Mouse (Mus musculus): ENCODE results near the gene Ccdc73.
A peak's percentile ranks its signal among the peaks of the same experiment; 100 is the strongest.
"Not testable (repeated sequence)": the region's sequence is repeated elsewhere in the genome, so short reads cannot be mapped to it uniquely, and the experiment has no call there.

The Ccdc73 gene

GRCm38 (mm10) chr2:104867282-104867855, at the start of gene Ccdc73:
Gene Ccdc73, plus strand, starts transcription at chr2:104867805.
- no peak for DNase-seq (ENCODE audit: low read depth)

DNA sequence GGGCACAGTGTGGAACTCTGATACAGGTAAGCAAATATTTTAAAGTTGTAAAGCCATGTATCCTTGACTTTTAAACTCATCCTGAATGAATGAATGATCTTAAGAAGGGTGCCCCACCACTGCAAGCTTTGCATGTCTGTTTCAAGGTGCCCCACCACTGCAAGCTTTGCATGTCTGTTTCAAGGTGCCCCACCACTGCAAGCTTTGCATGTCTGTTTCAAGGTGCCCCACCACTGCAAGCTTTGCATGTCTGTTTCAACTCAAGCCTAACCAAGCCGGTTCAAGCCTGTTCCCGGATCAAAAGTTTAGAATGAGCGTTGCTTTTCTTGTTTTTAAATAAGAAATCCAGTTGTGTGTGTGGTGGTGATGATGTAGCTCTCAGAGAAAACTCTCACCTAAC, 48.8 kb upstream of the Ccdc73 start:
- DNase-seq (ENCODE audit: low read depth): not testable (repeated sequence)

GRCm38 (mm10) chr2:104826191-104826590, 41.4 kb upstream of the Ccdc73 start:
- DNase-seq (ENCODE audit: low read depth): no peak

DNA sequence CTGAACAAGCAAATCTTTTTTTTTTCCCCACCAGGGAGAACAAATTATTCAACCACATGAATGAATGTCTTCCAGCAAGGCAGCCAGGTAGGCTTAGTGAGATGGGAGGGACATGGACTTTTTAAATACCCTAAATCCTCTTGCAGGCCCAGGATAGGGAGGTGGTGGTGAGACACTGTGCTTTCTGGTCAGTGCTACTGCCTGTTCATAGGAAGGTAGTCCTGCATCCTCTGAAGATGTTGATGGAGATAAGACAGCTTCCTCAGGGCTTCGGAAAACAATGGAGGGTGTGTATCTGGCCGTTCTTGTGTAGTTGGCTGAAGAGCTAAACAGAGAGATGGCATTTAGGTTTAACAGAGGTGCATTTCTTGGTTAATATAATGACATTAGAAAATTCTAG, 35.1 kb upstream of the Ccdc73 start:
- no peak for DNase-seq (ENCODE audit: low read depth)

GRCm38 (mm10) chr2:104840974-104841373, 26.6 kb upstream of the Ccdc73 start:
- no peak for DNase-seq (ENCODE audit: low read depth)

GRCm38 (mm10) chr2:104841736-104842135, 25.9 kb upstream of the Ccdc73 start:
- no peak for DNase-seq (ENCODE audit: low read depth)

DNA sequence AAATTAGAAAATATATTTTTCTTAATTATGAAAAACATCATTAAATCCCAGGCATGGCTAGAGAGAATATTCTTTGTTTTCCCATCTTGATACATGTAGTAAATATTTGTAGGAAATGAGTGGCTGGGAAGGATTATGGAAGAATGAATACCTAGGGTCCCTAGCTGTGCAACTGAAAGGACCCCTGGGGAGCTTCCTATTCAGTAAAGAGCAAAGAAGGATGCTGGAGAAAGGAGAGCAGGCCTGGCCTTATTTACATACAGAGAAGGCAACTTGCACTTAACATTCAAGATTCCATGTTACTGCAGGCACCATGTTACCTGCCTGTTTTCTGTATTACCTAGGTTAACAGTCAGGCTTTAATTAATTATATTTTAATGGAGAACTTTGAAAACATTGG, 25.0 kb upstream of the Ccdc73 start:
- DNase-seq (ENCODE audit: low read depth): no peak

GRCm38 (mm10) chr2:104846638-104847414, 20.8 kb upstream of the Ccdc73 start:
- DNase-seq (ENCODE audit: low read depth): no peak

DNA sequence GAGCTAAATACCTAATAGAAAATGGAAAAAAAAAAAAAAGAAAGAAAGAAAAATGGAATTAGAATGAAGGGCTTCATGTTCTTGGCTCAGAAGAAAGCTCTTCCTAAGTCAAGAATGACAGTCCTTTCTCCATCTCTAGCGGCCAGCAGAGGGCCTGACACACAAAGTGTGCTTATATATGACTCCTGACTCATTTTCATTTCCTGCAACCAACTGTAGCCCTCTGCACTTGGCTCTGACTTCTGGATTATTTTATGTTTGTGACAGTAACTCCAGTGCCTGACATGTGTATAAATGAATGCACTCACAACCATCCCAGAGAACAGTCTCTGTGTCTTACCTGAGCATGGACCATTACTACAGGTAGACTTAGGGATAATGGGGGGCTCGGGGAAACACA, 20.0 kb upstream of the Ccdc73 start:
- peak; percentile 57 for DNase-seq (ENCODE audit: low read depth)

DNA sequence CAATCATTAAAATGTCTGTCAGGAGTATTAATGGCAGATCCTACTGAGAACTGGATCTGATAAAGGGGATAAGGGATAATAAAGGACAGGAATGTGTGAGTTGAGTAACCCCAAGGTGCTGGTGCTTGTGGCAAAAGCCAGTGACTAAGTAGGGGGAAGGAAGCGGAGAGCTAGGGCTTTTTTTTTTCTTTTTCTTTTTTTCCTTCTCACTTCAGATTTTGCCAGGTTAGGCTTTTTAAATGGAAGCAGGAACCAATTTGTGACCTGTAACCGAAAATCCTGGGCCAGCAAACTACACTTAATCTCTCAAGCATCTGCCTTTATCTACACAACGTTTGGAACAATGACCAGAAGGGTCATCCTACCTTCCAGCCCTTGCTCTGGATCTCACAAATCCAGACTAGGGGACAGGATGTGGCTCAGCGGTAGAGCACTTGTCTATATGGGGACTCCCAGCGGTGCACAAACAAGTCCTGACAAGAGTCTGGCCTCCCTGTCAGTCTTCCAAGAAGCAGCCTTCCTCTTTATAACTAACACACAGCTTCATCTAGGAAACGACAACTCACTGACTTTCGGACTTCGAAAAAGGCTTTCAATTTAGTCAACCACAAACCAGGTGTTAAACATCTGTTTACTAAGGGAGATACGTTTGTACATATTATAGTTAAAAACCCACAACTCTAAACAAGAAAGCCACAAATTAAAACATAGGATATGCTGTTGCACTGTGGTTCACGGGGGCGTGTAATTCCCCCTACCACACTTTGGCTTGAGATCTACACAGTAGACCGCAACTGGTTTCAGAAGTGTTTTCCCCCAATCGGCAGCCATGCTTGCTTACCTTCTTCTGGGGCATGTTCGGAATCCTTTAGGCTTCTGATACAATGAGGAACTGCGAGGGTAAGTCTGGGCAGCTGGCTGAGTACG, 19.1 kb upstream of the Ccdc73 start:
- no peak for DNase-seq (ENCODE audit: low read depth)

GRCm38 (mm10) chr2:104849276-104849990, 18.2 kb upstream of the Ccdc73 start, which contains the start of gene Prrg4:
Gene Prrg4, minus strand, starts transcription at chr2:104849876.
- DNase-seq (ENCODE audit: low read depth): no peak

DNA sequence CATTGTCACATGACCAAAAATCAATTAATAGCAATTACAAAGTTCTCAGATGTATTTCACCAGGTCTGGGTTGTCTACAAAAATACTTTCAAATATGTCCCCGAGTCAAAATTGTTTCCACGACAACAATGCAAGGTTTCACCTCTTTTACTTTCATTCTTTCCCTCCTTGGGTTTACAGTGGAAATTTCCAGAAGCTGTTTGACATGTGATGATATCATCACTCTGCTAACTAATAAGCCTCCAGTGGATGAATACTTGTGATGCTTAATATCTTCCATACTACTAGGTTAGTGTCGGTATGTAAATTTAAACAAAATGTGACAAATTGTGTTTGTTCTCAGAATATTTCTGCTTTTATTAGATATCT, 17.6 kb upstream of the Ccdc73 start:
- no peak for DNase-seq (ENCODE audit: low read depth)

DNA sequence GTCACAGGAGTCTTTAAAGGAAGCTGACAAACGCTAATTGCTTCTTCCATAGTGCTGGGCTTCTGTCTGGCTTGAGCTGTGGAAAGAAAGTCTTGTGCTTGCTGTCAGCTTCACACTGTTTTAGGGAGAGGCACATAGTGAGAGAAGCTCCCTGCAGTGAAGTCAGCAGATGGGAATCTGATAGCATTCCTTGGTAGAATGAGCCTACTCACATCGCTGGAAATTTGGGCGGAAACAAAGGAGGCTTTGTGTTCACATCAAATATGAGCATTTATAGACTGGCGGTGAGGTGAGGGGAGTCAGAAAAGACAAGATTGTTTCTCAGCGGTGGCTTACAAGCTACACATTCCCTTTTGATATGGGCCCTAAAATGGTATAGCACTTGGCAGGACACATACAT, 15.9 kb upstream of the Ccdc73 start:
- peak; percentile 69 for DNase-seq (ENCODE audit: low read depth)

DNA sequence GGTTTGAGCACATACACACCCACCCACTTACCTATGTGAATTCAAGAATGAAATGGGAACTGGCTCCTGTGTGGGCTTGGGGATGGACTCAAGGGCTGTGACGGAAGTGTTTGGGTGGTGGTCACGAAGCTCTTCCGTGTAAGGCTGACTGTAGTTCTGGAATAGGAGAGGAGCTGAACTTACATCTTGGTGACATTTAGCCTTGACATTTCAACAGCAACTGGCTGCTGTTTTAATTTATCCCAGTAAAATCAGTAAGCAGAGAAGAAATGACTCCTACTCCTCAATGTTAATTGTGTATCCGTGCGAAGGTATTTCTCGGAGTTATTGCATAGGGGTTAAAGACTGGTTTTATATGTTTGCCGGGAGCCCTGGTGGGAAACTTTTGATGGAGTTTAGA, 15.1 kb upstream of the Ccdc73 start:
- DNase-seq (ENCODE audit: low read depth): no peak

DNA sequence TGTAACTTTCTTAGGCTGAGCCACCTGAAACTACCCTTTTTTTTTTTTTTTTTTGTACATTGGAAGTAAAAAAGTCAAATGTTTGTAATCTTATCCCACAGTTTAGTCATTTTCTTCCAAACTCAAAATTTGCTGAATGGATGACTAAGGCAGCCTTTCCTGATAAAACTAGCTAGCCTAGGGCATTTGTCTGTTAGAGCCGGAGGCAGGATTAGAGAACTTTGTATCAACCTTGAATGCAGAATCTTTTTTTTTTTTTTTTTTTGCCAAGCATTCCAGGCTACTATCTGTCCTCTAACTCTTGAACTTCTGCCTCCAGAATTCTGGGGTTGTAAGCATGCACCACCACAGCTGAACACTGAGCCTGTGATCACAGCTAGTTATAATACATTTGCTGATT, 12.8 kb upstream of the Ccdc73 start:
- peak; percentile 34 for DNase-seq (ENCODE audit: low read depth)

DNA sequence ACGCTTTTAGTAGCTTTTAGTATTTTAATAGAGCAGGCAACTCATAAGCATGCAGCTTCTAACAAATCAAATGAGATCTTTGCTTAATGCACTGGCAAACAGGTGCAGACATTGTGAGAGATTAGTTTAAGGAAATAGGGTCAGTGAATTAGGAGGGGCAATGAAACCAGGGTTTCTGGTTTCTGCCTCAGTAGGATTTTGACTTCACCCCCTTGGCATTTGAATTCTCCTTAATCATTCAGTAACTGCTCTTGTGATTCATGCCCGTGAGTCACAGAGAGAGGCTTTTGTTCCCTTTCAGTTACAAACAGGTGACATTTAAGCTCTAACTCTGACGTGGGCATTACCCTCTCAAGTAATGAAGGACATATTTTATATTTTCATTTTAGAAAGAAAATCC, 11.9 kb upstream of the Ccdc73 start:
- peak; percentile 44 for DNase-seq (ENCODE audit: low read depth)

GRCm38 (mm10) chr2:104856218-104856617, 11.4 kb upstream of the Ccdc73 start:
- DNase-seq (ENCODE audit: low read depth): no peak

DNA sequence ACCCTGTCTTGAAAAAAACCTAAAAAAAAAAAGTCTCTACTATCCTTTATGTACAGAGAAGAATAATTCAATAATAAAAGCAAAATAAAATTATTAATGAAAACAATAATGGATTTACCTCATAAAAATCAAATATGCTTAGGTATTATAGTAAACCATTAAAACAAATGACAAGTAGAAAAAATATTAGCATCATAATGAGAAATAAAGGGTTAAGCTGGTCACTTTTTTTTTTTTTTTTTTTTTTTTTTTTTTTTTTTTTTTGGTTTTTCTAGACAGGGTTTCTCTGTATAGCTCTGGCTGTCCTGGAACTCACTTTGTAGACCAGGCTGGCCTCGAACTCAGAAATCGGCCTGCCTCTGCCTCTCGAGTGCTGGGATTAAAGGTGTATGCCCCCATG, 9.5 kb upstream of the Ccdc73 start:
- not testable (repeated sequence) for DNase-seq (ENCODE audit: low read depth)

- DNase-seq (ENCODE audit: low read depth): no peak
These were observed 8.5 kb upstream of the Ccdc73 start for GRCm38 (mm10) chr2:104859060-104859459.

DNA sequence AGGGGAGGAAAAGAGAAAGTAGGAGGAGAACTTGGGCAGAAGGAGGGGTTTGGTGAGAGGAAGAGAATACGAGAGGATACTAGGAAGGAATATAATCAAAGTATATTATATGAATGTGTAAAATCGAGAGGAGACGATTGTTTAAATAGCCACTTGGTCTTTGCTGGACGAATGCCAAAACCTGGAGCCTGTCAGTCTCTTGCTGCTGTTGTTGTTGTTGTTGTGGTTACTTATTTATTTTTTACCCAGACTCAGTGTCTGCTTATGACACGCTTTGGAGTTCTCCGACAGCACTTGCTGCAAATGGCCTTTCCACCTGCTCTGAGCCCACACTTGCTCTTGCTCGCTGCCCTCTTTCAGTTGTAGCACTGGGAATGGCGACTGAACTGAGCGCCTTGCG, 7.2 kb upstream of the Ccdc73 start:
- DNase-seq (ENCODE audit: low read depth): no peak

DNA sequence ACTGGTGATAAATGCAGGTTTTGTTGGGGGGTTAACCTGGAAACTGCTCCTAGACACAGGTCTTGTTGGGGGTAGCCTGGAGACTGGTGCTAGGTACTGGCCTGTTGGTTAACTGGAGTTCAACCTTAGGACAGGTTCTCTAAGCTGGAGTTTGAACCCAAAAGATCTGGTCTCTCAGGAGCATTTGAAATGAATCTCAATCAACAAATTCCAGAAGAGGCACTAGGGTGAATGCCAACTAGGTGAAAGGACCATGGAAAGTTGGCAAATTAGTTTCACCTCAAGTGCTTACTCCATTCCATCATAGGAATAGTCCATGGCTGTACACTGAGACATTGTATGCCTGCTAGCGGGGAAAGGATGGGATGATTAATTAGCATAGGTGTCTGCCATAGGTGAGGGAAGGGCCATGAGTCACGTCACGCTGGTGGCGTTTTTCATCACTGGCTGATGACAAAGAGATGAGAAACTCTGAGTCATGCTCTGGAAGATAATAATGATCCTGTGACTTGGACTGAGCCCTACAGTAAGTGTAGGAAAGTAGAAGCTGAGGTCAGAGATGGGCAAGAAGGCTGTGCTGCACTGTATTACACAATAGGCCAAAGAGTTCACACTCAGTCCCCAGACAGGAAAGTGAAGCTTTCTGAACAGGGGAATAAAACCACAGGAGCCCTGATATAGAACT, 3.3 kb upstream of the Ccdc73 start:
- DNase-seq (ENCODE audit: low read depth): peak; percentile 22

DNA sequence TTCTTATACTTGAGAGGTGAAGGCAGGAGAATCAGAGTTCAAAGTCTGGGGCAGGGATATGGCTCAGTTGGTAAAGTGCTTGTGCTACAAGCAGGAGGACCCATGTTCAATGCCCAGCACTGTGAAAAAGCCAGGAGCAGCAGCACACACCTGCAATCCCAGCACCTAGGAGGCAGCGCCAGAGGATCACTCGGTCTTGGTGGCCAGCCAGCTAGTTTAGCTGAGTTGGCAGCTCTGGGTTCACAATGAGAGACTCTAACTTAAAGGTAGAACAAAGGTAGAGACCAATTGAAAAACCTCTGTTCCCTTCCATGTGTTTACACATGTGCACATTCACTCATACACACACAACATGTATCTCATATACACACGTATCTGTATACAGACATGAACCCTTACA, 1.5 kb downstream of the Ccdc73 start:
- no peak for DNase-seq (ENCODE audit: low read depth)

All from NIH3T3 (cell line).